9 mouse cellular contexts compared by ENCODE assay signal in genomic region chr8:69936050-69936794, GRCm38 (mm10). TPM values are rescaled to one million over a fixed set of nuclear protein-coding genes. Genes with fewer than 3 reads are reported as not detected.
DNase-seq lines count a peak whose midpoint lies in the region; ATAC-seq and TF ChIP-seq lines count a peak whose summit lies in the region.
"Had no signal": no experiment of that assay in that cellular context is flagged by ENCODE, and none has a peak within 500 bp of the region (broad histone marks: within the 10 kb centered on the region; RNA-seq: fewer than 3 reads in every experiment).

No protein-coding gene starts in this region.

- no peak overlapping the region for H3K4me2 ChIP-seq in forebrain, embryonic 13.5 days
- no peak overlapping the region for H3K4me2 ChIP-seq in intestine, embryonic 14.5 days (ENCODE audit: low read length)
- no peak overlapping the region for H3K4me2 ChIP-seq in liver, postnatal 0 days (ENCODE audit: low read depth, low read length)

- H3K4me3 ChIP-seq in forebrain, embryonic 13.5 days, result no peak overlapping the region
- H3K4me3 ChIP-seq in intestine, embryonic 14.5 days (ENCODE audit: low read depth, low read length), result no peak overlapping the region
- no peak overlapping the region for H3K4me3 ChIP-seq in liver, postnatal 0 days (ENCODE audit: low read depth, low read length)

- peak; percentile 71 for DNase-seq in layer of hippocampus, adult 9-11 months
- no peak for DNase-seq in layer of hippocampus, adult 9-10 months (ENCODE audit: low spot score)
- DNase-seq in intestine, embryonic 14.5 days (ENCODE audit: low spot score), result no peak
- DNase-seq in liver, postnatal 0 days, result no peak
- DNase-seq in retina, postnatal 1 day, result peak; percentile 80

- peaks cover 29% of the 10 kb centered on the region for H3K36me3 ChIP-seq in forebrain, embryonic 13.5 days (ENCODE audit: poor library complexity, severe bottlenecking)
- H3K36me3 ChIP-seq in intestine, embryonic 14.5 days (ENCODE audit: control insufficient read depth, insufficient read depth, low read length), result peaks cover 18% of the 10 kb centered on the region
- H3K36me3 ChIP-seq in liver, postnatal 0 days (replicated peaks; ENCODE audit: insufficient read depth, low read length), result peaks cover 19% of the 10 kb centered on the region

- no peak for TF ChIP-seq CTCF in liver, postnatal 0 days (IDR thresholded peaks at IDR 0.05; ENCODE audit: low read depth)

- no peaks in the 10 kb centered on the region for H3K9me3 ChIP-seq in forebrain, embryonic 13.5 days (replicated peaks)
- H3K9me3 ChIP-seq in intestine, embryonic 14.5 days (ENCODE audit: control insufficient read depth, low read length), result no peaks in the 10 kb centered on the region
- H3K9me3 ChIP-seq in liver, postnatal 0 days (ENCODE audit: low read length), result no peaks in the 10 kb centered on the region

- TF ChIP-seq EP300 in liver, postnatal 0 days (IDR thresholded peaks at IDR 0.05; ENCODE audit: low read depth), result no peak

- 59% methylated on average over 7 of the region's 7 CpGs for WGBS in forebrain, embryonic 13.5 days
- whole genome bisulfite sequencing in intestine, embryonic 14.5 days, result 59% methylated on average over 7 of the region's 7 CpGs
- 78% methylated on average over 7 of the region's 7 CpGs for whole genome bisulfite sequencing in liver, postnatal 0 days (ENCODE audit: insufficient replicate concordance)

- peak overlapping the region; percentile 35; the same call in 1 of the 2 replicates for H3K27ac ChIP-seq in forebrain, embryonic 13.5 days
- peak overlapping the region; percentile 57 for H3K27ac ChIP-seq in intestine, embryonic 14.5 days (ENCODE audit: low read depth)
- no peak overlapping the region; the same call in 1 of the 2 replicates for H3K27ac ChIP-seq in liver, postnatal 0 days (ENCODE audit: low read depth)

- H3K27me3 ChIP-seq in forebrain, embryonic 13.5 days, result no peaks in the 10 kb centered on the region
- no peaks in the 10 kb centered on the region for H3K27me3 ChIP-seq in intestine, embryonic 14.5 days (replicated peaks; ENCODE audit: control insufficient read depth, insufficient read depth, low read length)
- H3K27me3 ChIP-seq in liver, postnatal 0 days (ENCODE audit: insufficient read depth, low read length), result no peaks in the 10 kb centered on the region

- peaks cover 14% of the 10 kb centered on the region for H3K4me1 ChIP-seq in forebrain, embryonic 13.5 days
- H3K4me1 ChIP-seq in intestine, embryonic 14.5 days (replicated peaks; ENCODE audit: control insufficient read depth, insufficient read depth, low read length), result peaks cover 24% of the 10 kb centered on the region
- H3K4me1 ChIP-seq in liver, postnatal 0 days (ENCODE audit: insufficient read depth), result peaks cover 35% of the 10 kb centered on the region

- ATAC-seq in forebrain, embryonic 13.5 days, result peak; percentile 53; the same call in 1 of the 2 replicates
- ATAC-seq in intestine, embryonic 14.5 days (replicated peaks; ENCODE audit: low FRiP score, low TSS enrichment, low read depth), result peak; percentile 77
- peak; percentile 65 for ATAC-seq in liver, postnatal 0 days
- ATAC-seq in erythroid progenitor cell, adult 5-6 weeks (replicated peaks; ENCODE audit: low FRiP score, poor library complexity, severe bottlenecking), result no peak
- ATAC-seq in CD4-positive, CD25-positive, alpha-beta regulatory T cell, adult 4 months, result no peak

- H3K9ac ChIP-seq in forebrain, embryonic 13.5 days, result peak overlapping the region; percentile 16; the same call in 1 of the 2 replicates
- H3K9ac ChIP-seq in intestine, embryonic 14.5 days (ENCODE audit: low read length), result no peak overlapping the region
- no peak overlapping the region for H3K9ac ChIP-seq in liver, postnatal 0 days (replicated peaks)

RNA-seq across cellular contexts. Expression of gene Yjefn3, which starts 33.7 kb away (rescaled TPM):
- polyA plus RNA-seq in forebrain, embryonic 13.5 days (2015; fragmentation: Nextera tagmentation; extraction: Ambion mirVana), result 7.2 and 7.9 TPM in 2 replicates
- polyA plus RNA-seq in intestine, embryonic 14.5 days (2014; fragmentation: Nextera tagmentation; extraction: Ambion mirVana), result 4.1 and 5.0 TPM in 2 replicates
- polyA plus RNA-seq in liver, postnatal 0 days (2015; fragmentation: Nextera tagmentation; extraction: Ambion mirVana), result 0.72 and 0.89 TPM in 2 replicates
- not detected in 2 replicates for total RNA-seq in erythroid progenitor cell, adult 5-6 weeks (2015; ENCODE audit: low replicate concordance)
- not detected in 2 replicates for total RNA-seq in erythroid progenitor cell, adult 5-6 weeks (2017; ENCODE audit: low replicate concordance)
- polyA plus RNA-seq in CD4-positive, CD25-positive, alpha-beta regulatory T cell, adult 4 months (2017; shearing (Covaris generic)), result 1 to 10 TPM in 1 of 2 experiments, under 1 TPM in 1; 0.91 to 1.6 TPM
- total RNA-seq: neutrophil, adult 5-6 weeks had no signal

RNA-seq across cellular contexts. Expression of gene Ndufa13, which starts 33.9 kb away (rescaled TPM):
- polyA plus RNA-seq in forebrain, embryonic 13.5 days (2015; fragmentation: Nextera tagmentation; extraction: Ambion mirVana), result 172 and 183 TPM in 2 replicates
- 215 and 222 TPM in 2 replicates for polyA plus RNA-seq in intestine, embryonic 14.5 days (2014; fragmentation: Nextera tagmentation; extraction: Ambion mirVana)
- 152 TPM in 2 replicates for polyA plus RNA-seq in liver, postnatal 0 days (2015; fragmentation: Nextera tagmentation; extraction: Ambion mirVana)
- 20.5 and 29.6 TPM in 2 replicates for total RNA-seq in erythroid progenitor cell, adult 5-6 weeks (2015; ENCODE audit: low replicate concordance)
- total RNA-seq in erythroid progenitor cell, adult 5-6 weeks (2017; ENCODE audit: low replicate concordance), result 29.0 and 40.8 TPM in 2 replicates
- polyA plus RNA-seq in CD4-positive, CD25-positive, alpha-beta regulatory T cell, adult 4 months (2017; shearing (Covaris generic)), result 100 to 1,000 TPM; 184 to 253 TPM

RNA-seq across cellular contexts. Expression of gene Tssk6, which starts 34.2 kb away (rescaled TPM):
- 2.5 and 3.4 TPM in 2 replicates for polyA plus RNA-seq in forebrain, embryonic 13.5 days (2015; fragmentation: Nextera tagmentation; extraction: Ambion mirVana)
- polyA plus RNA-seq in intestine, embryonic 14.5 days (2014; fragmentation: Nextera tagmentation; extraction: Ambion mirVana), result 3.3 and 4.0 TPM in 2 replicates
- 1.3 and 1.7 TPM in 2 replicates for polyA plus RNA-seq in liver, postnatal 0 days (2015; fragmentation: Nextera tagmentation; extraction: Ambion mirVana)
- not detected in 2 replicates for total RNA-seq in erythroid progenitor cell, adult 5-6 weeks (2015; ENCODE audit: low replicate concordance)
- total RNA-seq in erythroid progenitor cell, adult 5-6 weeks (2017; ENCODE audit: low replicate concordance), result not detected in 2 replicates
- under 1 TPM in 1 of 2 experiments, not detected in 1; 0.24 TPM for polyA plus RNA-seq in CD4-positive, CD25-positive, alpha-beta regulatory T cell, adult 4 months (2017; shearing (Covaris generic))

RNA-seq across cellular contexts. Expression of gene Cilp2, which starts 48.7 kb away (rescaled TPM):
- polyA plus RNA-seq in forebrain, embryonic 13.5 days (2015; fragmentation: Nextera tagmentation; extraction: Ambion mirVana), result 1.1 and 1.3 TPM in 2 replicates
- 0.44 and 0.57 TPM in 2 replicates for polyA plus RNA-seq in intestine, embryonic 14.5 days (2014; fragmentation: Nextera tagmentation; extraction: Ambion mirVana)
- polyA plus RNA-seq in liver, postnatal 0 days (2015; fragmentation: Nextera tagmentation; extraction: Ambion mirVana), result 0.02 TPM in 1 of 2 replicates, not detected in the other
- not detected in 2 replicates for total RNA-seq in erythroid progenitor cell, adult 5-6 weeks (2015; ENCODE audit: low replicate concordance)
- total RNA-seq in erythroid progenitor cell, adult 5-6 weeks (2017; ENCODE audit: low replicate concordance), result not detected in 2 replicates
- not detected for polyA plus RNA-seq in CD4-positive, CD25-positive, alpha-beta regulatory T cell, adult 4 months (2017; shearing (Covaris generic))
- total RNA-seq: neutrophil, adult 5-6 weeks had no signal

RNA-seq across cellular contexts. Expression of gene Gatad2a, which starts 60.0 kb away (rescaled TPM):
- 29.5 and 31.7 TPM in 2 replicates for polyA plus RNA-seq in forebrain, embryonic 13.5 days (2015; fragmentation: Nextera tagmentation; extraction: Ambion mirVana)
- polyA plus RNA-seq in intestine, embryonic 14.5 days (2014; fragmentation: Nextera tagmentation; extraction: Ambion mirVana), result 51.9 and 57.4 TPM in 2 replicates
- polyA plus RNA-seq in liver, postnatal 0 days (2015; fragmentation: Nextera tagmentation; extraction: Ambion mirVana), result 19.5 and 20.7 TPM in 2 replicates
- 42.8 and 46.9 TPM in 2 replicates for total RNA-seq in erythroid progenitor cell, adult 5-6 weeks (2015; ENCODE audit: low replicate concordance)
- total RNA-seq in erythroid progenitor cell, adult 5-6 weeks (2017; ENCODE audit: low replicate concordance), result 47.5 and 48.0 TPM in 2 replicates
- polyA plus RNA-seq in CD4-positive, CD25-positive, alpha-beta regulatory T cell, adult 4 months (2017; shearing (Covaris generic)), result 10 to 100 TPM; 17.4 to 21.6 TPM

Comparison
In these comparisons a context has a peak if more than half of its experiments do, and no peak if none do; other contexts are left out.
1. DNase-seq: peak in layer of hippocampus, adult 9-11 months (single experiment) and retina, postnatal 1 day (single experiment); none in layer of hippocampus, adult 9-10 months (single experiment), intestine, embryonic 14.5 days (single experiment) and liver, postnatal 0 days (single experiment).
2. ATAC-seq: peak in forebrain, embryonic 13.5 days (single experiment), intestine, embryonic 14.5 days (single experiment) and liver, postnatal 0 days (single experiment); none in erythroid progenitor cell, adult 5-6 weeks (single experiment) and CD4-positive, CD25-positive, alpha-beta regulatory T cell, adult 4 months (single experiment).